Mouse (Mus musculus) CH12.LX (cell line): ENCODE measurements at regions not wholly inside any gene's neighbourhood (a gene's known extent, or its start where the extent isn't known, plus 50 kb on each side); places are given as distances from the start of the nearest gene placed in this dataset.

Experiments used
- DNase-seq: peaks from one replicate; pipeline ENCODE4 v3.0.0-alpha.2; 2013; ENCODE audit errors: extremely low read depth
- H3K27ac ChIP-seq: 2 replicates; pipeline ENCODE4 v1.5.1; 2012; ENCODE audit warnings: low read depth, mild to moderate bottlenecking, control low read depth, moderate library complexity; ENCODE audit not compliant: insufficient read depth
- H3K27me3 ChIP-seq: replicated peaks from 2 replicates; pipeline ENCODE3; 2012; ENCODE audit warnings: inconsistent platforms
- H3K36me3 ChIP-seq, 2 experiments: replicated peaks in 1 of 2; 2 replicates each; pipeline versions ENCODE3 to v1.6.1; 2012; ENCODE audit warnings: inconsistent platforms in 1 of 2, low read length in 1 of 2, mild to moderate bottlenecking in 1 of 2, mixed read lengths in 1 of 2, moderate library complexity in 1 of 2; ENCODE audit not compliant: control insufficient read depth in 1 of 2, insufficient read depth in 1 of 2
- H3K4me1 ChIP-seq, 2 experiments: 2 replicates each; pipeline ENCODE4 v1.6.1; 2012; ENCODE audit warnings: inconsistent platforms in 1 of 2, moderate library complexity in 1 of 2; ENCODE audit not compliant: insufficient read depth in 2 of 2, control insufficient read depth in 1 of 2
- H3K4me2 ChIP-seq: 2 replicates; pipeline ENCODE4 v1.6.1; 2012; ENCODE audit warnings: low read depth, mild to moderate bottlenecking, control low read depth; ENCODE audit not compliant: poor library complexity, insufficient read depth, severe bottlenecking
- H3K4me3 ChIP-seq, 3 experiments: fragments of 150-350 bp in 1 of 3; sonication (generic) in 1 of 3; replicated peaks in 1 of 3; 2 replicates each; pipeline versions ENCODE3 to v1.5.1; 2011 to 2012; ENCODE audit warnings: low read depth in 2 of 3, low read length in 2 of 3, mild to moderate bottlenecking in 2 of 3, moderate library complexity in 2 of 3, control low read depth in 1 of 3, improper control_type of control experiment in 1 of 3, inconsistent platforms in 1 of 3, mixed read lengths in 1 of 3; ENCODE audit not compliant: poor library complexity in 1 of 3
- H3K79me2 ChIP-seq: replicated peaks from 2 replicates; pipeline ENCODE4 v1.6.1; 2012; ENCODE audit warnings: mild to moderate bottlenecking, moderate library complexity; ENCODE audit not compliant: control insufficient read depth, poor library complexity, insufficient read depth, severe bottlenecking; ENCODE audit errors: extremely low read depth
- H3K9ac ChIP-seq: 2 replicates; pipeline ENCODE4 v1.6.1; 2012; ENCODE audit warnings: low read depth, mild to moderate bottlenecking, control low read depth, moderate library complexity; ENCODE audit not compliant: insufficient read depth
- H3K9me3 ChIP-seq: replicated peaks from 2 replicates; pipeline ENCODE3; 2012; ENCODE audit warnings: low read length, inconsistent platforms, mixed read lengths
- CHD1 ChIP-seq: IDR thresholded peaks from 2 replicates; pipeline ENCODE4 v1.6.1; 2012; ENCODE audit warnings: low read depth, low read length, improper control_type of control experiment, inconsistent platforms
- CTCF ChIP-seq, 2 experiments: IDR thresholded peaks in 1 of 2; conservative IDR thresholded peaks in 1 of 2; 2 replicates each; pipeline ENCODE4 v1.5.1; 2011 to 2012; ENCODE audit warnings: low read depth in 2 of 2, low read length in 2 of 2, improper control_type of control experiment in 1 of 2, inconsistent platforms in 1 of 2, mild to moderate bottlenecking in 1 of 2, moderate library complexity in 1 of 2
- E2F4 ChIP-seq: IDR thresholded peaks from 2 replicates; pipeline ENCODE4 v1.6.1; 2011; ENCODE audit warnings: low read depth, low read length, improper control_type of control experiment; ENCODE audit not compliant: insufficient replicate concordance
- ELF1 ChIP-seq: IDR thresholded peaks from 2 replicates; pipeline ENCODE4 v1.6.1; 2014; ENCODE audit warnings: low read depth, mild to moderate bottlenecking, inconsistent platforms, low read length, improper control_type of control experiment
- EP300 ChIP-seq: IDR thresholded peaks from 2 replicates; pipeline ENCODE4 v1.6.1; 2011; ENCODE audit warnings: low read length, improper control_type of control experiment
- ETS1 ChIP-seq: conservative IDR thresholded peaks from 2 replicates; pipeline ENCODE4 v1.6.1; 2012; ENCODE audit warnings: low read depth, mild to moderate bottlenecking, inconsistent platforms, low read length, improper control_type of control experiment, moderate library complexity
- HCFC1 ChIP-seq: IDR thresholded peaks from 2 replicates; pipeline ENCODE4 v1.6.1; 2012; ENCODE audit warnings: low read depth, mild to moderate bottlenecking, inconsistent platforms, low read length, improper control_type of control experiment
- IRF4 ChIP-seq: IDR thresholded peaks from 2 replicates; pipeline ENCODE4 v1.6.1; 2014; ENCODE audit warnings: low read depth, mild to moderate bottlenecking, inconsistent platforms, low read length, improper control_type of control experiment
- JUN ChIP-seq: IDR thresholded peaks from 2 replicates; pipeline ENCODE4 v1.6.1; 2011; ENCODE audit warnings: low read depth, mild to moderate bottlenecking, low read length, improper control_type of control experiment, moderate library complexity; ENCODE audit not compliant: insufficient read depth
- JUND ChIP-seq: conservative IDR thresholded peaks from 2 replicates; pipeline ENCODE4 v1.6.1; 2011; ENCODE audit warnings: low read depth, low read length, improper control_type of control experiment
- KAT2A ChIP-seq: IDR thresholded peaks from 2 replicates; pipeline ENCODE4 v1.6.1; 2012; ENCODE audit warnings: low read length, improper control_type of control experiment, inconsistent platforms; ENCODE audit not compliant: insufficient replicate concordance
- MAFK ChIP-seq: IDR thresholded peaks from 2 replicates; pipeline ENCODE4 v1.6.1; 2011; ENCODE audit warnings: low read length, improper control_type of control experiment; ENCODE audit not compliant: insufficient replicate concordance
- MAZ ChIP-seq: IDR thresholded peaks from 2 replicates; pipeline ENCODE4 v1.6.1; 2012; ENCODE audit warnings: low read depth, mild to moderate bottlenecking, inconsistent platforms, low read length, improper control_type of control experiment, moderate library complexity
- MYC ChIP-seq: IDR thresholded peaks from 2 replicates; pipeline ENCODE4 v1.6.1; 2011; ENCODE audit warnings: low read depth, mild to moderate bottlenecking, improper control_type of control experiment, low read length
- POLR2A ChIP-seq: IDR thresholded peaks from 2 replicates; pipeline ENCODE4 v1.6.1; 2011; ENCODE audit warnings: low read depth, mild to moderate bottlenecking, improper control_type of control experiment, low read length
- RAD21 ChIP-seq: IDR thresholded peaks from 2 replicates; pipeline ENCODE4 v1.6.1; 2011; ENCODE audit warnings: low read depth, mild to moderate bottlenecking, low read length, improper control_type of control experiment, moderate library complexity
- RCOR1 ChIP-seq: conservative IDR thresholded peaks from 2 replicates; pipeline ENCODE4 v1.6.1; 2012; ENCODE audit warnings: low read depth, mild to moderate bottlenecking, inconsistent platforms, low read length, improper control_type of control experiment
- TBP ChIP-seq: conservative IDR thresholded peaks from 2 replicates; pipeline ENCODE4 v1.6.1; 2011; ENCODE audit warnings: low read depth, low read length, improper control_type of control experiment
- TCF12 ChIP-seq: IDR thresholded peaks from 2 replicates; pipeline ENCODE4 v1.6.1; 2014; ENCODE audit warnings: low read depth, mild to moderate bottlenecking, inconsistent platforms, low read length, improper control_type of control experiment
- ZC3H11A ChIP-seq: IDR thresholded peaks from 2 replicates; pipeline ENCODE4 v1.6.1; 2012; ENCODE audit warnings: low read depth, mild to moderate bottlenecking, inconsistent platforms, low read length, improper control_type of control experiment
- ZKSCAN1 ChIP-seq: IDR thresholded peaks from 2 replicates; pipeline ENCODE4 v1.6.1; 2012; ENCODE audit warnings: low read depth, inconsistent platforms, low read length, improper control_type of control experiment, borderline replicate concordance
- ZMIZ1 ChIP-seq: IDR thresholded peaks from 2 replicates; pipeline ENCODE4 v1.6.1; 2012; ENCODE audit warnings: low read depth, mild to moderate bottlenecking, inconsistent platforms, low read length, improper control_type of control experiment
- dilution Hi-C: fragments of 300-500 bp; cut with MboI; formaldehyde crosslinking; loops from 2 replicates; pipeline ENCODE4 v1.14.3; 2020; ENCODE audit warnings: low sequenced_read_pairs; ENCODE audit not compliant: extremely low pct_unique_long_range_greater_than_20kb, extremely low pct_ligation_motif_present
- in situ Hi-C: fragments of 300-500 bp; cut with MboI; formaldehyde crosslinking; loops from 3 replicates; pipeline ENCODE4 v1.14.3; 2019; ENCODE audit warnings: low sequenced_read_pairs, low pct_ligation_motif_present, low pct_unique_long_range_greater_than_20kb, mixed read lengths

DNA sequence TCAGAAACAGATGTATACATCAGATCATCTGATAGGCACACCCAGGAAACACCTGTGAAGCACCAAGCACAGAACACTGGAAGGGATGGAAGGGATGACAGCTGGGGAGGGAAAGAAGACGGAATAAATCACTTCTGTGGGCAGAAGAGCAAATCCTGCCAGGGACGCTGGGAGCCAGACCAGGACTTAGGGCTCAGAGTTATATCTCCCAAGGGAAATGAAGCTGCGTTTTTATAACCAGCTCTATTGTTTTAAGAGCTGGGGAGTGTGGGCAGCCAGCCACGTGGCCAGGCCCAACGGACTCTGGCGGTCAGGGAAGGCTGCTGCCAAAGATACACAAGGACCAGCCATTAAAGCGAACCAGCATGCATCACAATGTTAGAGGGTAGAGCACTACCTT is 61.5 kb upstream of the 4930432M17Rik start:
- TF ChIP-seq JUN (no peak), HCFC1 (no peak), ZMIZ1 (no peak), MYC (no peak), MAFK (no peak), ELF1 (no peak), TCF12 (no peak), ZKSCAN1 (no peak), KAT2A (no peak), TBP (no peak), JUND (no peak), ZC3H11A (no peak), EP300 (no peak), RAD21 (no peak), RCOR1 (no peak), ETS1 (no peak), E2F4 (no peak)
- H3K27ac ChIP-seq, result no peak overlapping the region
- no peaks in the 10 kb centered on the region for H3K36me3 ChIP-seq
- dilution Hi-C loops, result no loop called here
- H3K4me1 ChIP-seq, result no peaks in the 10 kb centered on the region
- no peaks in the 10 kb centered on the region for H3K9me3 ChIP-seq
- H3K79me2 ChIP-seq, result no peaks in the 10 kb centered on the region
- H3K4me2 ChIP-seq, result no peak overlapping the region
- H3K9ac ChIP-seq, result no peak overlapping the region
- in situ Hi-C loops, result no loop called here
- H3K27me3 ChIP-seq, result no peaks in the 10 kb centered on the region
- no peak for DNase-seq
- no peak overlapping the region for H3K4me3 ChIP-seq

DNA sequence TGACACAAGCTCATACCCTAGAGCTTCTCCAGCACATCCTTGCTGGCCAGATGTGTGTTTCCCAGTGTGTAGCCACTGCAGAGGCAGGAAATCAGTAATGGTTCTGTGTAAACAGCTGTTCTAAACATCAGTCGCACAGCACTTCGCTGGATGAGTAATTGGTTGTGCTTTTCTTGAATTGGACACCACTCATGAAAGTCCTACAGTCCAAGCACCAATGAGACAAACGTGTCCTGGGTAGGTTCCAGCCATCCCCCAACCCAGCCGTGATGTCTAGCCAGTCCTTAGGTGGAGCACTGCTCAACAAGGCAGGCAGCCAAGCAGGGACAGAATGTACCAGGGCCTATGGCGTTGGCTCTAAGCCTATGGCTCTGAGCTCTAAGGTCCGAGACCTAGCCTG is 65.8 kb upstream of the 4930432M17Rik start:
- dilution Hi-C loops, result no loop called here
- H3K9me3 ChIP-seq, result no peaks in the 10 kb centered on the region
- no peak for DNase-seq
- no peak overlapping the region for H3K4me2 ChIP-seq
- no peaks in the 10 kb centered on the region for H3K36me3 ChIP-seq
- H3K79me2 ChIP-seq, result no peaks in the 10 kb centered on the region
- TF ChIP-seq CHD1 (no peak), ETS1 (no peak), ZC3H11A (no peak), MYC (no peak), KAT2A (no peak), MAZ (no peak), IRF4 (no peak), JUN (no peak), POLR2A (no peak), EP300 (no peak), E2F4 (no peak), CTCF (conservative IDR thresholded peaks at IDR 0.05 in 1 of 2, IDR thresholded peaks at IDR 0.05 in 1 of 2; ENCODE audit: low read depth in 2 of 2, low read length in 2 of 2) (no peak), JUND (no peak), HCFC1 (no peak)
- H3K4me3 ChIP-seq, result no peak overlapping the region
- peaks cover 4 to 13% of the 10 kb centered on the region in 2 experiments for H3K4me1 ChIP-seq
- in situ Hi-C loops, result no loop called here
- no peaks in the 10 kb centered on the region for H3K27me3 ChIP-seq
- no peak overlapping the region for H3K27ac ChIP-seq
- H3K9ac ChIP-seq, result no peak overlapping the region
